Mouse (Mus musculus): ENCODE measurements at regions not wholly inside any gene's neighbourhood (a gene's known extent, or its start where the extent isn't known, plus 50 kb on each side); places are given as distances from the start of the nearest gene placed in this dataset.

DNA sequence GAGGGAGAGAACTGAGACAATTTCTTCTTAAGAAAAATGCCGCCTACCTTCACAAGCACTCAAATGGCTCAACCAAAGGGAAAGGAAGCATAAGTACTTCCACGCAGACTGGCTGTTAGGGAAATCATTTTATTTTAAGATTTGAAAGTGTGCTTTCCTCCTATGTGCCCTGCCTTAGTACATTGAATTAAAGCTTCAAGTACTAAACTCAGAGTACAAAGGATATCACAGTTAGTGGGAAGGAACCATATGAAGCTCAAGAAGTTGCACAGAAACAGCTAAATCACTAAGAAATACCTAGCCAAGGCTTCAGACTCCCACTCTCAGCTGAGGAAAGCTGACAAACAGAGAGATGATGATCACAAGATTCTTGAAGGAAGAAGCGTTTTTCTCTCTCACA, 380.5 kb downstream of the Gria2 start:
- TF ChIP-seq CTCF (IDR thresholded peaks at IDR 0.05 in 2 of 3, conservative IDR thresholded peaks at IDR 0.05 in 1 of 3; ENCODE audit: control insufficient read depth in 1 of 3, insufficient read depth in 1 of 3, low read depth in 2 of 3, low read length in 3 of 3, poor library complexity in 1 of 3, severe bottlenecking in 1 of 3) = no peak
- no peak for TF ChIP-seq NRF1 (IDR thresholded peaks at IDR 0.05; ENCODE audit: insufficient read depth, low read depth, low read length, poor library complexity, severe bottlenecking)
- TF ChIP-seq POLR2A (IDR thresholded peaks at IDR 0.05; ENCODE audit: control insufficient read depth in 1 of 2, insufficient read depth in 1 of 2, low read depth in 1 of 2, low read length in 2 of 2, poor library complexity in 1 of 2) = no peak
- no peak for TF ChIP-seq MXI1 (IDR thresholded peaks at IDR 0.05; ENCODE audit: low read depth, low read length)
- no peak for TF ChIP-seq EP300 (IDR thresholded peaks at IDR 0.05; ENCODE audit: low read depth in 1 of 2, low read length in 2 of 2)
- no peak for TF ChIP-seq NELFE (IDR thresholded peaks at IDR 0.05; ENCODE audit: low read depth, low read length)
- no peak for TF ChIP-seq MYC (IDR thresholded peaks at IDR 0.05; ENCODE audit: low read depth, low read length)
- no peak for TF ChIP-seq CHD2 (IDR thresholded peaks at IDR 0.05; ENCODE audit: low read length)
- TF ChIP-seq ELF1 (IDR thresholded peaks at IDR 0.05; ENCODE audit: low read depth, low read length) = no peak
- no peak for TF ChIP-seq SMC3 (IDR thresholded peaks at IDR 0.05; ENCODE audit: low read depth, low read length)

Data from MEL (cell line).